Mouse (Mus musculus) heart, embryonic 16.5 days (tissue): ENCODE measurements around the gene Ndufs7. TPM values are rescaled to one million over a fixed set of nuclear protein-coding genes. Genes with fewer than 3 reads are reported as not detected.

Experiments used
- ATAC-seq: fragments of 200-750 bp; cut with Nextera tagmentation; replicated peaks from 2 replicates; pipeline ENCODE4 v1.8.0; 2017; ENCODE audit warnings: moderate number of reproducible peaks; ENCODE audit not compliant: insufficient read depth, low FRiP score; ENCODE audit errors: extremely low read depth
- H3K27ac ChIP-seq: fragments of 300-500 bp; sonication (generic); 2 replicates; pipeline ENCODE4 v1.5.1; 2014; ENCODE audit warnings: mild to moderate bottlenecking, low read length, control low read depth, moderate library complexity
- H3K27me3 ChIP-seq: fragments of 300-500 bp; sonication (generic); 2 replicates; pipeline ENCODE4 v1.6.1; 2014; ENCODE audit warnings: low read length, mixed read lengths; ENCODE audit not compliant: control insufficient read depth, insufficient read depth
- H3K36me3 ChIP-seq: fragments of 300-500 bp; sonication (generic); 2 replicates; pipeline ENCODE4 v1.6.1; 2014; ENCODE audit not compliant: control insufficient read depth, insufficient read depth
- H3K4me1 ChIP-seq: fragments of 300-500 bp; sonication (generic); 2 replicates; pipeline ENCODE4 v1.6.1; 2014; ENCODE audit warnings: low read length, mixed read lengths; ENCODE audit not compliant: control insufficient read depth, insufficient read depth
- H3K4me2 ChIP-seq: fragments of 300-500 bp; sonication (generic); 2 replicates; pipeline ENCODE4 v1.6.1; 2014; ENCODE audit warnings: low read depth, mild to moderate bottlenecking, control low read depth, low read length
- H3K4me3 ChIP-seq: fragments of 300-500 bp; sonication (generic); 2 replicates; pipeline ENCODE4 v1.5.1; 2014; ENCODE audit warnings: mild to moderate bottlenecking, control low read depth, low read length
- H3K9ac ChIP-seq: fragments of 300-500 bp; sonication (generic); 2 replicates; pipeline ENCODE4 v1.6.1; 2014; ENCODE audit warnings: low read length, control low read depth
- H3K9me3 ChIP-seq: fragments of 300-500 bp; sonication (generic); replicated peaks from 2 replicates; pipeline ENCODE4 v1.6.1; 2016; ENCODE audit warnings: low read length; ENCODE audit not compliant: control insufficient read depth
- WGBS: fragments of 180-500 bp; shearing (Covaris S2); extraction: QIAGEN DNeasy Blood & Tissue Kit; methylation state at CpG from one replicate; pipeline ENCODE4 v1.1.7; 2014; 5-methylcytosine and 5-hydroxymethylcytosine counted together
- microRNA-seq: library from miRNA; unstranded; fragments of <30 nt; microRNA quantifications from one replicate; pipeline ENCODE4, GENCODE M21; 2017
- polyA plus RNA-seq: library from polyadenylated mRNA; unstranded; fragments of >200 nt; fragmentation: Nextera tagmentation; extraction: Ambion mirVana; gene quantifications from 2 replicates; pipeline ENCODE4 v1.2.1, GENCODE M21; 2015

Ndufs7 gene
- polyA plus RNA-seq, 1 experiment from 2014 or later = 596 TPM

GRCm38 (mm10) chr10:80300672-80301181 lies 51.8 kb downstream of the Ndufs7 start:
- H3K9me3 ChIP-seq = no peaks in the 10 kb centered on the region
- H3K4me2 ChIP-seq = no peak overlapping the region
- 37% methylated on average over 11 of the region's 11 CpGs for WGBS
- peaks cover 6% of the 10 kb centered on the region; the same call in 1 of the 2 replicates for H3K4me1 ChIP-seq
- no peaks in the 10 kb centered on the region for H3K36me3 ChIP-seq
- H3K27me3 ChIP-seq = peaks cover 74% of the 10 kb centered on the region
- no peak overlapping the region for H3K9ac ChIP-seq
- H3K4me3 ChIP-seq = no peak overlapping the region
- ATAC-seq = no peak
- no peak overlapping the region for H3K27ac ChIP-seq

- no peaks in the 10 kb centered on the region for H3K36me3 ChIP-seq
- H3K9me3 ChIP-seq = no peaks in the 10 kb centered on the region
- H3K9ac ChIP-seq = no peak overlapping the region
- no peak overlapping the region for H3K27ac ChIP-seq
- WGBS = 71% methylated on average over 10 of the region's 10 CpGs
- no peak overlapping the region for H3K4me3 ChIP-seq
- H3K4me2 ChIP-seq = no peak overlapping the region
- H3K4me1 ChIP-seq = peaks cover 3% of the 10 kb centered on the region; the same call in 1 of the 2 replicates
- H3K27me3 ChIP-seq = peaks cover 80% of the 10 kb centered on the region
- no peak for ATAC-seq
Observed at GRCm38 (mm10) chr10:80301256-80302081, 52.5 kb downstream of the Ndufs7 start.

GRCm38 (mm10) chr10:80302082-80302355 lies 53.1 kb downstream of the Ndufs7 start:
- ATAC-seq = no peak
- Histone ChIP-seq H3K4me1 (peaks cover 3% of the 10 kb centered on the region; the same call in 1 of the 2 replicates), H3K9me3 (no peaks in the 10 kb centered on the region), H3K4me2 (no peak overlapping the region; the same call in 1 of the 2 replicates), H3K36me3 (no peaks in the 10 kb centered on the region), H3K4me3 (no peak overlapping the region), H3K27me3 (peaks cover 86% of the 10 kb centered on the region), H3K9ac (no peak overlapping the region), H3K27ac (no peak overlapping the region; the same call in 1 of the 2 replicates)
- WGBS = 51% methylated on average over 5 of the region's 5 CpGs

GRCm38 (mm10) chr10:80302471-80302881 lies 53.6 kb downstream of the Ndufs7 start:
- Histone ChIP-seq H3K9ac (no peak overlapping the region), H3K27ac (no peak overlapping the region; the same call in 1 of the 2 replicates), H3K4me2 (peak overlapping the region; percentile 4; the same call in 1 of the 2 replicates), H3K4me1 (peaks cover 3% of the 10 kb centered on the region; the same call in 1 of the 2 replicates), H3K27me3 (peaks cover 86% of the 10 kb centered on the region), H3K9me3 (no peaks in the 10 kb centered on the region), H3K4me3 (no peak overlapping the region), H3K36me3 (no peaks in the 10 kb centered on the region)
- ATAC-seq = peak; percentile 57
- WGBS = 9% methylated on average over 9 of the region's 9 CpGs

- WGBS = 21% methylated on average over 12 of the region's 12 CpGs
- peaks cover 77% of the 10 kb centered on the region for H3K27me3 ChIP-seq
Observed at GRCm38 (mm10) chr10:80304458-80304857, 55.5 kb downstream of the Ndufs7 start.

GRCm38 (mm10) chr10:80304862-80305261 lies 55.9 kb downstream of the Ndufs7 start:
- Histone ChIP-seq H3K27ac (no peak overlapping the region), H3K4me3 (no peak overlapping the region), H3K4me1 (peaks cover 3% of the 10 kb centered on the region; the same call in 1 of the 2 replicates), H3K9me3 (no peaks in the 10 kb centered on the region), H3K9ac (no peak overlapping the region), H3K27me3 (peaks cover 74% of the 10 kb centered on the region), H3K36me3 (no peaks in the 10 kb centered on the region), H3K4me2 (peak overlapping the region; percentile 15; the same call in 1 of the 2 replicates)
- no peak for ATAC-seq
- WGBS = 10% methylated on average over 25 of the region's 25 CpGs

More at GRCm38 (mm10) chr10:80304458-80304857, 55.5 kb downstream of the Ndufs7 start:
- Histone ChIP-seq H3K4me3 (no peak overlapping the region), H3K4me1 (peaks cover 3% of the 10 kb centered on the region; the same call in 1 of the 2 replicates), H3K9me3 (no peaks in the 10 kb centered on the region), H3K4me2 (no peak overlapping the region; the same call in 1 of the 2 replicates), H3K9ac (no peak overlapping the region), H3K36me3 (no peaks in the 10 kb centered on the region), H3K27ac (no peak overlapping the region)
- ATAC-seq = no peak

Small RNAs within 50 kb of the gene (microRNA-seq; reads per million reads assigned to microRNA genes)
- not detected for gene Mir6911

Other genes starting within 250 kb of the Ndufs7 start
- gene Arhgap45, start 232.5 kb upstream of the Ndufs7 start, polyA plus RNA-seq = 10.9 and 17.7 TPM in 2 replicates
- gene Polr2e, start 209.3 kb upstream of the Ndufs7 start, polyA plus RNA-seq = 136 and 144 TPM in 2 replicates
- 668 and 748 TPM in 2 replicates for gene Gpx4, start 202.0 kb upstream of the Ndufs7 start, polyA plus RNA-seq
- gene Sbno2, start 143.6 kb upstream of the Ndufs7 start, polyA plus RNA-seq = 11.7 and 13.5 TPM in 2 replicates
- gene Stk11, start 133.3 kb upstream of the Ndufs7 start, polyA plus RNA-seq = 13.8 and 15.3 TPM in 2 replicates
- gene Atp5d, start 110.5 kb upstream of the Ndufs7 start, polyA plus RNA-seq = 1,107 and 1,132 TPM in 2 replicates
- gene Cbarp, start 108.3 kb upstream of the Ndufs7 start, polyA plus RNA-seq = 2.5 TPM in 2 replicates
- 10.3 and 13.0 TPM in 2 replicates for gene Midn, start 100.8 kb upstream of the Ndufs7 start, polyA plus RNA-seq
- gene Cirbp, start 83.1 kb upstream of the Ndufs7 start, polyA plus RNA-seq = 85.3 and 87.6 TPM in 2 replicates
- gene 1600002K03Rik, start 76.2 kb upstream of the Ndufs7 start, polyA plus RNA-seq = 9.7 and 10.7 TPM in 2 replicates
- 6.0 and 6.8 TPM in 2 replicates for gene Efna2, start 69.6 kb upstream of the Ndufs7 start, polyA plus RNA-seq
- 31.9 and 40.1 TPM in 2 replicates for gene Mum1, start 22.7 kb upstream of the Ndufs7 start, polyA plus RNA-seq
- 50.3 and 51.6 TPM in 2 replicates for gene Gamt, start 11.9 kb downstream of the Ndufs7 start, polyA plus RNA-seq
- gene Dazap1, start 12.4 kb downstream of the Ndufs7 start, polyA plus RNA-seq = 30.7 and 33.9 TPM in 2 replicates
- 536 and 549 TPM in 2 replicates for gene Rps15, start 43.3 kb downstream of the Ndufs7 start, polyA plus RNA-seq
- gene Apc2, start 46.9 kb downstream of the Ndufs7 start, polyA plus RNA-seq = 1.5 TPM in 2 replicates
- gene 2310011J03Rik, start 71.4 kb downstream of the Ndufs7 start, polyA plus RNA-seq = 33.5 and 35.8 TPM in 2 replicates
- 1.6 and 1.9 TPM in 2 replicates for gene Pcsk4, start 80.4 kb downstream of the Ndufs7 start, polyA plus RNA-seq
- gene Reep6, start 80.8 kb downstream of the Ndufs7 start, polyA plus RNA-seq = 1.8 and 2.6 TPM in 2 replicates
- 15.5 and 16.0 TPM in 2 replicates for gene Adamtsl5, start 99.3 kb downstream of the Ndufs7 start, polyA plus RNA-seq
- gene Plk5, start 107.3 kb downstream of the Ndufs7 start, polyA plus RNA-seq = 0.07 and 0.14 TPM in 2 replicates
- gene Mex3d, start 138.5 kb downstream of the Ndufs7 start, polyA plus RNA-seq = 2.8 TPM in 2 replicates
- gene Mbd3, start 150.4 kb downstream of the Ndufs7 start, polyA plus RNA-seq = 136 and 155 TPM in 2 replicates
- 1,492 and 1,877 TPM in 2 replicates for gene Uqcr11, start 157.7 kb downstream of the Ndufs7 start, polyA plus RNA-seq
- gene Tcf3, start 184.5 kb downstream of the Ndufs7 start, polyA plus RNA-seq = 41.9 and 47.0 TPM in 2 replicates
- not detected in 2 replicates for gene Onecut3, start 245.7 kb downstream of the Ndufs7 start, polyA plus RNA-seq